Mouse (Mus musculus) erythroblast, adult 5-6 weeks (primary cell): ENCODE data around the gene Ankrd49. TPM values are rescaled to one million over a fixed set of nuclear protein-coding genes. Genes with fewer than 3 reads are reported as not detected.

Experiments
- ATAC-seq: replicated peaks from 2 replicates; pipeline ENCODE4 v1.8.0; 2016; ENCODE audit warnings: moderate number of reproducible peaks, mild to moderate bottlenecking, moderate TSS enrichment, inconsistent platforms; ENCODE audit not compliant: poor library complexity, low FRiP score, severe bottlenecking
- total RNA-seq, 2 experiments: library from RNA; stranded (forward) in 1 of 2; stranded (reverse) in 1 of 2; fragments of 150-400 nt in 1 of 2; fragments of 200-764, 138-1000 nt in 1 of 2; gene quantifications; 2 replicates each; pipeline versions ENCODE4 v1.2.3 to v1.2.4; 2015 to 2017; ENCODE audit warnings: low replicate concordance in 2 of 2

Gene Ankrd49
- total RNA-seq (2015; ENCODE audit: low replicate concordance), result 5.9 and 21.3 TPM in 2 replicates
- total RNA-seq (2017; ENCODE audit: low replicate concordance), result 13.6 and 18.0 TPM in 2 replicates

DNA sequence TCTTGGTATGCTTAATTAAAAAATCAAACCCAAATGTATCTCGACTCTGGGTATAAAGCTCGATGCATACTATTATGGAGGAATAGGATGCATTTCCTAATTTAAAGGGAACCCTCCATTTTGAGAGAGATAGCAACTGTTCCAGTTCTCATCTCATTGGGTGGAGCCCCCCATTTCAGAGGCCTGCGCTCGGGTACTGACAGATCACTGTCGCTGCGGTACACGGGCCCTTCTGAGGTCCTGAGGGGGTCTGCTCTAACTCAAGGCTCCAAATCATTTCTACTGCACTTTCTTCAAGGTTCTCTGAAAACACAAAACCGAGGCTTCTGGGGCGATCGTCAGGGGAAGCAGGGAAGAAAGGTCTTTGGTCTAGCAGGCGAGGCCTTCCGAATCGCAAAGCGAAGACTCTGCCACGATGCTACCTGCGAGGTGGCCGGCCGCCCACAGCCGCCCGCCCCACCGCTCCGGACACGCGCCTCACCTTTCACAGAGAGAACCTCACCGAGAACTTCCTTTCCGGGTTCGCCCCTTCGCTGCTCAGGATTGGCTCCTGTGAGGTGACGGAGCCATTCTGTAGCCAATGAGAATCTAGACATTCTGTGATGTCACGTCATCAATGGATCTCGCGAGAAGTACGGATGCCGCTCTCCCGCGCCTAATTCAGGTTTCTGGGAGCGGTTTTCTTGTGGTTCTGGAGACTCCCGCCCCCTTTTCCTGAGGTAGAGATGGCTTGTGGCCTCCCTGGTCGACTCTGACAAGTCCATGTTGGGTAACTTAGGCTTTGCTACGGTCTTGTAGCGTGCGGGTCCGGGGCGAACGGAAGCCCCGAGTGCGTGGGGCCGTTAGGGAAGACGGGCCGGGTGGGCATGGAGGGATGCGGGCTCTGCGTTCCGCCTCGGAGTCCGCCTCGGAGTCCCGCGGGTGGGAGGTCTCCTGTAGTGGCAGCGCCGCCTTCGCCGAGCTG lies at the start of gene Ankrd49, which contains the start of gene Mre11a:
Gene Ankrd49 (minus strand): TSS at position 818 of the 964 bp plus-strand sequence.
Gene Mre11a (plus strand): TSS at position 616 of the 964 bp plus-strand sequence.
- peak; percentile 100 for ATAC-seq

DNA sequence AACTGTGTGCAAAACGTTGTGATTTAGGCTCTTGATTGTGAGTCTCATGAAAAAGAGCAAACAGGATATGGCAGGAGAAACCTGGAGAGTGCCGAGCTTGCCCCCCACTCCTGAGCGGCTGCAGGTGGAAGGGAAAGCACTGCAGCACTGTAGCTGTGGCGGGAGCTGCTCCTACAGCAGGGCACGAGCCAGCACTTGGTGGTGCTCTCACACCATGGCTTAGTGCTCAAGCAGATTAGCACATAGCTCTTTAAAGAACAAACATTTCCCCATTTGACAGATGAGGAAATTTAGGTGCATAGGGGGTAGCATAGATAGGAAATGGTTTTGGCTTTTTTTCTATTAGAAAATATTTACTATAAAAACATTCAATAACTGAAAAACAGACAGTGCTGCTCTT lies 47.4 kb upstream of the Ankrd49 start:
- no peak for ATAC-seq

DNA sequence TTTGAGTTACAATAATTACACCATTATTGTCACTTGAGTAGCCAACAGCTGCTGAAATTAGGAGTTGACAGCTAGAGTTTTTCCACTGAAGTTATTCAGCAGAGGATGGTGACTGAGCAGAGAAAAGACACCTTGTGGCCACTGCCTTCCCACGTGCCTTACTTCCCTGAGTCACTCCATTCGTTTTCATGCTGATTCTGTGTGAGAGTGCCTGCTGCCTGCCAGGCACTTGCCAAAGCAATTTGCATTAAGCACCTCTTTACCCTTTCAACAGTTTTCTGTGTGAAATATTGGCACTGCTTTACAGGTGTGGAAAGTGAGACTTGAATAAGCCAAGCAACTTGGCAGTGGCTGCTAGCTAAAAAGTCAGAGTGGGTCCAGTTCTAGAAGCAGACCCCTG lies 43.2 kb upstream of the Ankrd49 start:
- ATAC-seq, result no peak

DNA sequence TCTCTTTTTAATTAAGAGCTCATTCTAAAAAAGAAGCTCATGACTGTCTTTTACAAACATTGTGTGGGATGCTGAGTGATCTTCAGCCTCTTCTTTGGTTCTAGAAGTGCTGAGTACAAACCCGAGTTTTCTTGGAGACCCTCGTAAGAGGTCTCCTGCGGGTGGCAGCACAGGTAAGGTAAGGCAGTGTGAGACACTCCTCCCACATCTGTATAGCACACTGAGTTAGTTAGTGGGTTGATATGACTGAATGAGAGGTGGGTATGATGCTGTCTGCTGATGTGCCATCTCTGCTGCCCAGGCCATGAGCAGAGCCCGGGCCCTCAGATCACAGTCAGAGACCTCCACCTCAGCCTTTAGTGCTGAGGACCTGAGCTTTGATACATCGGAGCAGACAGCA lies 40.2 kb upstream of the Ankrd49 start:
- ATAC-seq, result no peak

DNA sequence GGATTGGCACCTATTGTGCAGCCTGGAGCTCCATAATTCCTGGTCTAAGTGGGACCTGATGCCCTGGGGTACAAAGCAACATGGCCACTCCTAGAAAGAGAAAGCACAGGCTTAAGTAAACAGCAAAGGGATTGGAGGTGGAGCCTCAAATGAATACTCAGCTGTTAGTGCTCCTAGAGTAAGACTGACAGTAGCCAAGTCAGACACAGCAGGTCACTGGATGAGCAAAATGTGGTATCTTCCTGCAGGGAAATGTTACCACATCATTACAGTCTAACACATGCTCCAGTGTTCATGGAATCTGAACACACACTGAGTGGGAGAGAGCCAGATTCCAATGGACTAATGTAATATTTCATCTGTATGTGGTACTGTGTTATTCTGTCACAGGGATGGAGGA lies 36.7 kb upstream of the Ankrd49 start:
- ATAC-seq, result no peak

DNA sequence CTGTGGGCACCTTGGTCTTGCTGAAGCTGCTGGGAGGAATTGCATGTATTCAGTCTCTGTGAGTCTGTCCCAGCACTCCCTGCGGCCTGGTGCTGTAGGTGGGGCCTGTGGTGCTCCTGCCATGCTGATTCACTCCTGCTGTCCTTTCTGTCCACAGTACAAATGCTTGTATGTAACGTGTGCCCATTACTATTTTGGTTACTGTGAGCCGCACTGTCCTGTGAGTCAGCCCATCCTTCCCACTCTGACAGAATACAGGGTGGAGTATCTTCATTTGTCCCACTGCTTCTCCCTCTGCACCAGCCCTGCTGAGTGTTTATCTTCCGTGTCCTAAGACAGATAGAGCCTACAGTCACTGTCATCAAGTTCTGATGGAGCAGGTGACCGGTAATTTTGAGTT lies 25.5 kb upstream of the Ankrd49 start:
- ATAC-seq, result no peak

DNA sequence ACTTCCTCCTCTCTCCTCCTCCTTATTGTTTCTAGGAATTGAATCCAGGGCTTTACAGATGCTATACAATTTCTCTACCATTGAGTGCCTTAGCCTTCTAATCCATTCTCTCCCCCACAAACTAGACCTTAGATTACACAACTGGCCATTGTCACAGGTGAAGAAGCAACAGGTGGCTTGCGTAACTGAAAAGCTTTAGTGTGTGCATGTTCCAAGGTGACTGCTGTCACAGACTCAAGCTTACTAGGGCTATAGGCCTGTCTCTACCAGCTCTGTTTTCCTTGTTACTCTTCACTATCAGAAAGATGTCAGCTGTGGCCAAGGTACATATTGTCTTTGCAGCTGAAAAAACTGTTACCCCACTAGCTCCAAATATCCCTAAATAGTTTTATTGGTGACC lies 22.1 kb upstream of the Ankrd49 start:
- no peak for ATAC-seq

DNA sequence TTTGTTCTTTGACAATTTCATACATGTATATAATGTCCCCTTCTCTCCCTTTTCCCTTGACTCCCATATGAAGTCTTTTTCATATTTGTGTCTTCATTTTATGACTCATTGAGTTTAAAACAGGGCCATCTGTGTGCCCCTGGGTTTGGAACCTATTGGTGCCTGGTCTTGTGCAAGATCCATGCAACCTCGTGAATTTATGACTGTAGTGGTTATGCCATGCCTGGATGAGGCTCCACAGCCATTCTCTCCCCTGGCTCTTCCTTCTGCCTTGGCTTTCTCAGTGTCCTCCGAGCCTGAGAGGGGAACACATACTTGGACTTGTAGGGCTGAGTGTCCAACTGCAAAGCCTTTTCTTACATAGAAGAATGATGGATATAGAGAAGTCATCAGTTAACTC lies 21.1 kb upstream of the Ankrd49 start:
- ATAC-seq, result no peak

DNA sequence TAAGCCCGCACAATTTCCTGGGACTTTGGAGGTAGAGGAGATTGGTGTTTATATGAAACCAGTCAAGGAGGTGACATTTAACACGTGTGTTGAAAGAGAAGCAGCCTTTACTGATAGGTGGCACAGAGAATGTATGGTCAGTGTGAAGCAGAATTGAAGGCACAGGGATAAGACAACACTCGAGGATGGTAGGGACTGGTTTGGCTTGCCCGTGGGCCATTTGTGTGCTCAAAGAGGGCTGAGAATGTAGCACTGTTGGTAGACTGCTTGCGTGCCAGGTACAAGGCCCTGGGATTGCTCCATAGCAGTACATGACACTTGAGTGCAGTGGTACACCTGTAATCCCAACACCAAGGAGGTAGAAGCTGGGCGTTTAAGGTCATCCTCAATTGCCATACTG lies 2.7 kb upstream of the Ankrd49 start:
- ATAC-seq, result no peak

DNA sequence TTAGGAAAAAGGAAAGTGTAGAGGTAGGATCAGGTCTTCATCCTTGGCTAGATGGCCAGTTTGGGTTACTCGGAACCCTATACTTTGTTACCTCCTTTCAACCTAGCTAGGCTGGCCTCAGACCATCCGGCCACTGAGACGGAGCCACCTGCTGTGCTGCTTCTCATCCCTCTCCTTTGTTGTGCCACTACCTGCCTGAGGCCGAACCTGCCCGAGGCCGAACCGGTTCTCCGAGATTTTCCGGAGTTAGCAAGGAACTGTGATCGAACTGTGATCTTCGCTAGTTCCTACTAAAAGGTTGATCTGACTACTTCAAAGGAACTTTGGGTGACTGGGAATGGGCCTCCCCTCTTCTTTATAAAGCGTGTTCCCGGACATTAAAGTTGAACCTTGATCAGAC lies 6.3 kb downstream of the Ankrd49 start:
- no peak for ATAC-seq

DNA sequence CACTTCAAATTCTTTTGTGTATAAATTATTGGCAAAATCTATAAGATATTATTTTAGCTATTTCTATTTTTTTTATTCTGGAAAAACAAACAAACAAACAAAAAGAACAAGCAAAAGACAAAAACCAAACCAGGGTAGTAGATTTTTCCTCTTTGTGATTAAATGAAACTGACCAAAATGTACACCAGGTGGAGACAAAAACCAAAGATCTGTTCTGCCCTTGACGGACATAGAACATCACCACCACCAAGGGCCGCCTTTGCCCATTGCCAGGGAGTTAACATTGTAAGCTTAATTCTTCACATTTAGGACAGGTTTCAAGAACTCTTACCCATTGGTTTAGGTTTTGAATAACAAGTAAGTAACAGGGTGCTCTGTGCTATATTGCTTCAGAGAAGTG lies 10.8 kb downstream of the Ankrd49 start:
- no peak for ATAC-seq

DNA sequence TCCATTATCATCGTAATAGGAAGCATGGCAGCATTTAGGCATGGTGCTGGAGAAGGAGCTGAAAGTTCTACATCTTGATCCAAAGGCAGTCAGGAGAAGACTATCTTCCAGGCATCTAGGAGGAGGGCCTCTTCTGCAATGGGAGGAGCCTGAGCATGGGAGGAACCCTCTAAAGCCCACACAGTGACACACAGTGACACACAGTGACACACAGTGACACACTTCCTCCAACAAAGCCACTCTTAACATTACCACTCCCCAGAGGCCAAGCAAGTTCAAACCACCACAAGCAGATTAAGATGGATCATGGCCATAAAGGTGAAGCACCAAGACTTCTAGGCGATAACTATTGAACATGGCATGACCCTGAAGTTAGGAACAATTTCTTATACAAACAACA lies 12.6 kb downstream of the Ankrd49 start:
- ATAC-seq, result no peak

DNA sequence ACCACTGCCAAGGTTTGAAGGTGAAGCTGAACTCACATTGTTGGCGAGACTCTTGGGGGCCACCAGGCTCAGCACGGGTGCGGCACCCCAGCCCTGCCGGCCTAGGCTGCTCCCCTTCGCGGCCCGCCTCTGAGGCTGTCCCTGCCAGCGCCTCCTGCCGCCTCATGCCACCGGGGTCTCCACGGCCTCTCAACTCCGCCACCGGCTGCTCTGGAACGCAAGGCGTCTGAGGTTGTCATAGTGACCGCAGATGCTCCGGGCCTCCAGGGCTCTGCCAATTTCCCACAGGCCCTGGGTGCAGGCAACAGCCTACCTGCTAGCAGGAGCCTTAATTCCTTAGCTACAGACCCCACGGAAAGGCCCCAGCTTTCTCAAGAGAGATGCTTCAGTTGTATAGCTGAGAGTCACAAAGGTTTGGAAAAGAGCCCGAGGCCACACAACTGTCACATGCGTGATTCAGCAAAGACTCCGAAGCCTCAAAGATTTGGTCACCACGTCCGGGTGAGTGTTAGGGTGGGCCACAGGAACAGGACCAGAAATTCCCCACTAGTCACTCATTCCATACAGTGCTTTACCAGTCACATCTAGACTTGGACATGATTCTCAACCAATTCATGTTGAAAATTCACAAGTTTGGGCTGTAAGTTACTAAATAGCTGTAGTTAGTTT lies 13.7 kb downstream of the Ankrd49 start, which contains the start of gene 1700012B09Rik:
Gene 1700012B09Rik (minus strand): TSS at position 228 of the 669 bp plus-strand sequence.
- ATAC-seq, result no peak

DNA sequence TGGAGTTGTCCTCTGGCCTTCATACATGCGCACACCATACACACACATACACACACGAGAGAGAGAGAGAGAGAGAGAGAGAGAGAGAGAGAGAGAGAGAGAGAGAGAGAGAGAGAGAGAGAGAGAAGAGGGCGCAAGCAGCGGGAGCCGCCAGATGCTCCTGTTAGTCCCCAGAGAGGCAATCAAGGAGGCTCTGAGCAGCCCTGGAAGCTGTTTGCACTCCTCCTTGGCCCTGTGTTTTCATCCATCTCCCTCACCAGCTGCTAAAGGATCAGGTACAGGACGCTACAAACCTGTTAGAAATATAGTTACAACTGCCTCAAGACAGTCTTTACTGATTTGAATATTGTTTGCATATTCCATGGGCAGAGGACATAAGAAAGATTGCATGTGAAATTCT lies 14.8 kb downstream of the Ankrd49 start:
- no peak for ATAC-seq

DNA sequence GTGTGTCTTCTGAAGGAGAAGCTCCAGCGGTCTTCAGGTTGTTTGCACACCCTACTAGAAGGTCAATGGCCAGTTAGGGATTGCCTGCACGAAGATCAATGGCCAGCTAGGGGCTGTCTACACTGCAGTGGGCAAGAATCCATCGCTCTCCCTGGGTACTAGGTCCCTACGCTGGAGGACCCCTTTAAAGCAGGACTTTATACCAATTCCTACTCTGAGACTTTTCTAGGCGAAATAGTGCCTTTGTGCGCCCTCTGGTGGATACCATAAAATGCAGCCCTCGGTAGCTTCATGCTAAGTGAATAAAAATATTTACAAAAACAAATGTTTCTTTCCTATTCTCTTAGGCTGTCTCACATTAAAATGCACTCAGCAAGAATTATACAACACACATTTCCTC lies 19.9 kb downstream of the Ankrd49 start:
- no peak for ATAC-seq

DNA sequence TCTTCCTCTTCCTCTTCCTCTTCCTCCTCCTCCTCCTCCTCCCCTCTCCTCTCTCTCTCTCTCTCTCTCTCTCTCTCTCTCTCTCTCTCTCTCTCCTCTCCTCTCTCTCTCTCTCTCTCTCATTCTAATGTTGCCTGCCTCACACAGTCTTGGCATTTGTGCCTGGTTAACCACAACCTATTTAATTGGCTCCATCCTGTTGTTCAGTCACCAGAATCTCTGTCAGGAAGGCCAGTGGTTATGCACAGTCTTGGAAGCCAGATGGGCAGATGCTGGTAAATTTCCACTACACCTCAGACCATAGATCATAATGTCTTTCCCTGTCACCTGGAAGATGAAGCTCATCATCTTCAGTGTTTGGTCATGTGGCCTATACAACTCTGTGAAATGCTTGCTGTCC lies 25.4 kb downstream of the Ankrd49 start:
- ATAC-seq, result no peak

DNA sequence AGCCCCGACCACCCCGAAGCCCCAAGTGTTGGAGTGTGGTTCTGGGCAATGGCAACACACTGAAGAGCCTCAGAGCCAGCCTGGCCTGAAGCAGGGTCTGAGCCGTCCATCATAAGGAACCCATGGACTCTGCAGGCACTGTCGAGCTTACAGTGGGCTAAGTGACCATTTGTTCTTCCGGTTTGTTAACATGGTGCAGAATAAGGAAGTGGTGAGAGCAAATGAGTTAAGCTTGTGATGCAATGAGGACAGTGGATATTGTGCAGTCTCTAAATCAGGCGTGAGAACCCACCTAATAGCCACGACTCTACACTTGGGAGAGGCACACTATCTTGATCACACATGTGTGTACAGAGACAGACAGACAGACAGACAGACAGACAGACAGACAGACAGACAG lies 26.1 kb downstream of the Ankrd49 start:
- ATAC-seq, result no peak

DNA sequence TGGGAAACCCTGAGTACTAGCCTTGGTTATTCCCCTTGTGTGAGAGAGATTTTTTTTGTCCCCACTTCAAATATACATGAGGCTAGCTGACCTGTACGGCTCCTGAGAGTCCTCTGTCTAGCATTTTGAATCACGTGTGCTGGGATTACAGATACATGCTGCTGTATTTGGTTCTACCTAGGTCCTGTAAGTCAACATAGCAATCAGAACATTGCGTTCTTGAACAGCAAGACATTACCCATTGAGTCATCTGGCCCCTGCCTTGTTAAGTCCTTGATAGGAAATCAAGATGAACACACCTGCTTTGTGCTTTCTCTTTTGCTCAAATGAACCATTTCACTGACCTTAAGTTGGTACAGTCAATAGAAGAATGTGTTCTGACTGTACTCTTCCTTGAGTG lies 30.2 kb downstream of the Ankrd49 start:
- ATAC-seq, result no peak

DNA sequence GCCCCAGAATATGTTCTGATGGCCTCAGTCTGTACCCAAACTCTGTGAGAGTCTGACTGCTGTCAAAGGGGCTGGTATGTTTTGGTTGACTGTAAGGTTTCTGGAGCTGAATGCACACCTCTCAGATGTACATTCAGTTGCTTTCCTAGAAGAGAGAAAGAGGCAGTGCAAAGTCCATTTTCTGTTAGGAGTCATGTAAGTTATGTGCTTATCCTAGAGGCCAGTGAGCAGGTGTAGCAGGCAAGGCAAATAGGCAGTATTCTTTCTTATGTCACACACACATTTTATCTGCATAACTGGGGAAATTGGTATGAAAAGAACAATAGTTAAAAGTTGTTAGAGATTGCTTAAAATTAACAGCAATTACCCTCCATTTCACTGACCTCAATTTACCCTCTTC lies 30.7 kb downstream of the Ankrd49 start:
- ATAC-seq, result no peak

DNA sequence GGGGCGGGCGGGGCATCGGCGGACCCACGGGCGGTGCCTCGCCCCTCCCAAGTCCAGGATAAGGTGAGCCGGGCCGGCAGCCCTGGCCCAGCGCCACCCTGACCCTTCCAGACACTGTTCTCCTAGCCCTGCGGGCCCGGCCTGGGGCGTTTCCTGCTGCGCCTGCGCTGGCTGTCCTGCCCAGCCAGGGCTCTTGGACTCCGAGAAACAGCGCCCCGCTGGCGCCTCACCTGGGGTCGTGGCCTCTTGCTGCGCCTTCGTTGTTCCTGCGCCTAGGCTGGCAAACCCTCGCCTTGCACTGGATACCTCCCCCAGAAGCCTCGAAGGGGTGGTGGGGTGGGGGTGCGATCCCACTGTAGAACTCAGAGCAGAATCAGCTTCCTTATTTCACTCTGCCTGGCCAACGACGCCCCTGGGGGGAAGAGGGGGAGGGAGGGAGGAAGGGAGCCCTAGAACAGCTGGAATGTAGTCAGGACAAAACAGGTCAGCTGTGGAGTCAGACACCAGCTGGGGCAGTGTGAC lies 32.6 kb downstream of the Ankrd49 start, which contains the start of gene Fut4:
Gene Fut4 (minus strand): TSS at position 393 of the 522 bp plus-strand sequence.
- ATAC-seq, result no peak
